In genomic region chr9:46647238-46647922, GRCm38 (mm10) we compare ENCODE assay signal across 13 mouse cellular contexts.
A peak's percentile ranks its signal among the peaks of the same experiment; 100 is the strongest.
DNase-seq lines count a peak whose midpoint lies in the region; ATAC-seq and TF ChIP-seq lines count a peak whose summit lies in the region.
"Had no signal": no experiment of that assay in that cellular context is flagged by ENCODE, and none has a peak within 500 bp of the region (broad histone marks: within the 10 kb centered on the region; RNA-seq: fewer than 3 reads in every experiment).

No protein-coding gene starts in this region.

- H3K9me3 ChIP-seq in hindbrain, embryonic 12.5 days (replicated peaks), result no peaks in the 10 kb centered on the region
- H3K9me3 ChIP-seq in midbrain, embryonic 15.5 days, result no peaks in the 10 kb centered on the region
- no peaks in the 10 kb centered on the region for H3K9me3 ChIP-seq in intestine, postnatal 0 days (ENCODE audit: control insufficient read depth)
- H3K9me3 ChIP-seq: limb, embryonic 15.5 days had no signal

- peak in 1 of 2 experiments; percentile 26 for DNase-seq in layer of hippocampus, adult 2 months (ENCODE audit: low spot score in 2 of 2)
- DNase-seq in layer of hippocampus, adult 8-10 months (ENCODE audit: low spot score in 2 of 2), result no peak
- peak; percentile 23 for DNase-seq in embryo, embryonic 11 days
- DNase-seq in left cerebral cortex, adult 18-20 months (ENCODE audit: low spot score in 2 of 2), result no peak
- no peak for DNase-seq in lung, postnatal 25 days (ENCODE audit: low spot score)
- DNase-seq: cerebellum, postnatal 25 days; heart, postnatal 14 days; kidney, adult 18-20 months; thymus, postnatal 4 days had no signal

- H3K27ac ChIP-seq in layer of hippocampus, adult 2 months, result peak overlapping the region; percentile 36; the same call in 1 of the 2 replicates
- H3K27ac ChIP-seq in hindbrain, embryonic 12.5 days, result peak overlapping the region; percentile 69
- H3K27ac ChIP-seq in midbrain, embryonic 15.5 days, result peak overlapping the region; percentile 57
- H3K27ac ChIP-seq in intestine, postnatal 0 days (ENCODE audit: low read depth, low read length), result no peak overlapping the region
- H3K27ac ChIP-seq: limb, embryonic 15.5 days had no signal

- peaks cover 18% of the 10 kb centered on the region for H3K4me1 ChIP-seq in hindbrain, embryonic 12.5 days
- H3K4me1 ChIP-seq in midbrain, embryonic 15.5 days, result peaks cover 19% of the 10 kb centered on the region
- H3K4me1 ChIP-seq in intestine, postnatal 0 days (replicated peaks; ENCODE audit: control insufficient read depth, insufficient read depth, low read length), result no peaks in the 10 kb centered on the region
- H3K4me1 ChIP-seq: limb, embryonic 15.5 days had no signal

- H3K4me2 ChIP-seq in hindbrain, embryonic 12.5 days (replicated peaks), result no peak overlapping the region
- H3K4me2 ChIP-seq in midbrain, embryonic 15.5 days, result no peak overlapping the region
- no peak overlapping the region for H3K4me2 ChIP-seq in intestine, postnatal 0 days (replicated peaks; ENCODE audit: low read depth)
- H3K4me2 ChIP-seq: limb, embryonic 15.5 days had no signal

- no peak overlapping the region for H3K9ac ChIP-seq in hindbrain, embryonic 12.5 days
- H3K9ac ChIP-seq in midbrain, embryonic 15.5 days, result no peak overlapping the region
- H3K9ac ChIP-seq in intestine, postnatal 0 days (ENCODE audit: low read depth, low read length), result no peak overlapping the region
- H3K9ac ChIP-seq: limb, embryonic 15.5 days had no signal

- H3K27me3 ChIP-seq in hindbrain, embryonic 12.5 days, result no peaks in the 10 kb centered on the region
- H3K27me3 ChIP-seq in midbrain, embryonic 15.5 days (replicated peaks), result no peaks in the 10 kb centered on the region
- H3K27me3 ChIP-seq in intestine, postnatal 0 days (replicated peaks; ENCODE audit: control insufficient read depth, insufficient read depth, low read length), result no peaks in the 10 kb centered on the region
- H3K27me3 ChIP-seq: limb, embryonic 15.5 days had no signal

- H3K36me3 ChIP-seq in hindbrain, embryonic 12.5 days, result no peaks in the 10 kb centered on the region
- no peaks in the 10 kb centered on the region for H3K36me3 ChIP-seq in midbrain, embryonic 15.5 days (replicated peaks)
- H3K36me3 ChIP-seq in intestine, postnatal 0 days (ENCODE audit: control insufficient read depth, insufficient read depth), result no peaks in the 10 kb centered on the region
- H3K36me3 ChIP-seq: limb, embryonic 15.5 days had no signal

- no peak for TF ChIP-seq CTCF in layer of hippocampus, adult 2 months (conservative IDR thresholded peaks at IDR 0.05)
- TF ChIP-seq CTCF in intestine, postnatal 0 days (IDR thresholded peaks at IDR 0.05; ENCODE audit: low read depth), result no peak

- ATAC-seq in hindbrain, embryonic 12.5 days (ENCODE audit: low FRiP score), result peak; percentile 58
- ATAC-seq in midbrain, embryonic 15.5 days (replicated peaks), result peak; percentile 62
- no peak for ATAC-seq in intestine, postnatal 0 days

- H3K4me3 ChIP-seq in layer of hippocampus, adult 2 months, result no peak overlapping the region
- no peak overlapping the region for H3K4me3 ChIP-seq in hindbrain, embryonic 12.5 days
- H3K4me3 ChIP-seq in midbrain, embryonic 15.5 days, result no peak overlapping the region
- no peak overlapping the region for H3K4me3 ChIP-seq in intestine, postnatal 0 days (ENCODE audit: low read depth, low read length)
- H3K4me3 ChIP-seq: limb, embryonic 15.5 days had no signal

- WGBS in hindbrain, embryonic 12.5 days, result 36% methylated on average over 9 of the region's 9 CpGs
- WGBS in midbrain, embryonic 15.5 days, result 13% methylated on average over 9 of the region's 9 CpGs
- WGBS in intestine, postnatal 0 days, result 64% methylated on average over 9 of the region's 9 CpGs
